Mouse (Mus musculus) erythroblast, embryonic 14.5 days (primary cell): ENCODE measurements around the gene Nrtn.

Experiments used
- GATA1 ChIP-seq: IDR thresholded peaks from 2 replicates; pipeline ENCODE4 v1.6.1; 2012; ENCODE audit warnings: low read length, inconsistent platforms, mixed read lengths
- TAL1 ChIP-seq: IDR thresholded peaks from 3 replicates; pipeline ENCODE4 v1.6.1; 2012; ENCODE audit warnings: low read length, inconsistent platforms, mixed read lengths

GRCm38 (mm10) chr17:56757416-56758123 is at the start of gene Nrtn:
- no peak for TF ChIP-seq TAL1
- TF ChIP-seq GATA1: no peak
